Mouse (Mus musculus): ENCODE results near the gene Casp3.

Gene Casp3

DNA sequence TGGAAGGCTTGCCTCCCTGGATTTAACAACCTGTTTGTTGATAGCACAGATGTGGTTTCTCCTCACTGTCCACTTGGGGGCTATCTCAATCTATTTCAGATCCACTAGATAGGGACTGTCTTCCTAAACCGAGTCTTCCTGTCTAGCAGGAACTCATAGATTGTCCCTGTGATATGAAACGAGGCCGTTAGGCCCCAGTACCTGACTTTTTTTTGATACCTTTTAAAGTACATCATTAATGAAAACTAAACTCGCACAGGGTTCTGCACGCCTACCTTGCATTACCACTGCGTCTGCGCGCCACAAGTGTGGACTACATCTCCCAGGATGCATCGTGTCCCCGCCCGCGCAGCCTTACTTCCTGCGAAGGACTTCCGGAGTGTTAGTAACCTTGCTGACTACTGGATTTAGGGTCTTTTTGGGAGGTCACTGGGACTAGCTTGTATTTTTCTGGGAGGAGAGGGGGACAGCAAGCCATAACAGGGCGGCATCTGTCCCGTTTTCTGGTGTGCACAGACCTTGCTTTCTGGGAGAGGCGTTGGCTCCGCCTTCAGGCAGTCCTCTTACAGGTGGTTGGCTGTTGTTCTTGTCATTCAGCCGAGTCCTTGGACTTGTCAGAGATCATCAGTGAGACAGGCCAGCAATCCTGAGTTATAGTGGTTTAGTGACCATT is 69.7 kb downstream of the Casp3 start:
- peak; percentile 68 to 87 for DNase-seq (ENCODE audit: low spot score in 2 of 2)
